Mouse (Mus musculus): Measurements from ENCODE around the gene Serpine2. TPM values are rescaled to one million over a fixed set of nuclear protein-coding genes. Genes with fewer than 3 reads are reported as not detected.
A peak's percentile ranks its signal among the peaks of the same experiment; 100 is the strongest.

Gene Serpine2
- total RNA-seq, 2 experiments from 2014 or later: 32.9 to 40.2 TPM

DNA sequence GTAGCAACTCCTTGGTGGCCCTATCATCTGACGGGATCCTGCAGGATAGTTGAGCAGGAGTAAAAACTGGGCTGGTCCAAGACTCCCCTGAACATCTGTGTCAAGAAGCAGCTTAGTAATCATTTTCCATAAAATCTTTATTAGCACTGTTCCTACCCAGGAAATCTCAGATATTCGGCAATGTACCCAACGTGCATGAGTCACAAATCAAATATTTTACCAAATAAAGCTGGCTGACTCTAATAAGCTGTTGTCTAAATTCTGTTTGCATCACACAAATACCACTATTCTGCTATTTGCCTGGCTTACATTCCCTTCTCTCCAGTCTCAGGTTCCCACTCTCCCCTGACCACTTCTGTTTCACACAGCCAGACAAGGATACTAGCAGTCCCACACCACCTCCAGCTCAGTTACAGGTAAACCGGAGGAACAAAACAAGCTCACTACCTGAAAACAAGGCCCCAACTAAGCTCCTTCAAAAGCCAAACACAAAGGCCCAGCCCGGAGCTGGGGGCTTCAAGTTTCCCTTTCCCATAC, 101.5 kb downstream of the Serpine2 start:
- no peak for ATAC-seq (replicated peaks; ENCODE audit: poor library complexity, severe bottlenecking)

DNA sequence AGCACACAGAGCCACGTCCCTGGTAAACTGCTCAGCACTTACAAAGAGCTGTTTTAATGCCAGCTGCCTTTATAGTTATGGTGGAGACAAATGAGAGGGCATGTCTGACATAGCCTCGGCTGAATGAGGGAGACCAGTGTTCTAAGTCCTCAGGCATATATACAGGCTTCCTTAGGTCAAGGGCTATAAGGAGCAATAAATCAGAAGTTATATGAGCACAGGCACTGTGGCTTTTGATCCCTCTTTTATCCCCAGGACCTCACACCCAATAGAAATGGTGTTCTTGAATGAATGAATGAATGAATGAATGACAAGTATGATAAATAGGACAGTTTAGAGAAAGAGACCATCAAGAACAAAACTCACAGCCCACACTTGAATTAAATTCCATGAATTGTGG, 102.0 kb downstream of the Serpine2 start:
- ATAC-seq (replicated peaks; ENCODE audit: poor library complexity, severe bottlenecking): no peak

- no peak for ATAC-seq (replicated peaks; ENCODE audit: poor library complexity, severe bottlenecking)
Measured at GRCm38 (mm10) chr1:79757597-79757996, 103.4 kb downstream of the Serpine2 start.

DNA sequence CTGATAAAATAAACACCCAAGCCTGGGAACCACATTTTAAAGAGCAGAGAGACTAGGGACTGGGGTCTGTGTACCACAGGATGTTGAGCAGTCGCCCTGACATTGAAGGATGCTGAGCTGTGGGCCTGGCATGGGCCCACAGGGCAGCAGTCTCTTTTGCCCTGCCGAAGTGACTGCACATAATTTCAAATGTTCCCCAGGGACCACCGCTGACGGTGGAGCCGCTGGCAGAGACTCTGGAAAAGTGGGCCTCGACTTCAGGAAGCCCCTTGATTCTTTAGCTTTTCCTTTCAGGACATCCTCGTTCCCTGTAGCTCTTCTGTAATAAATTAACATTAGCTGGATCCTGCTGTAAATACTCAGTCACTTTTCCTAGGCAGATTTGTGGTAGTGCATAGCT, 103.8 kb downstream of the Serpine2 start:
- ATAC-seq (replicated peaks; ENCODE audit: poor library complexity, severe bottlenecking): no peak

GRCm38 (mm10) chr1:79756417-79756816, 104.6 kb downstream of the Serpine2 start:
- ATAC-seq (replicated peaks; ENCODE audit: poor library complexity, severe bottlenecking): no peak

GRCm38 (mm10) chr1:79755376-79755775, 105.6 kb downstream of the Serpine2 start:
- no peak for ATAC-seq (replicated peaks; ENCODE audit: poor library complexity, severe bottlenecking)

- no peak for ATAC-seq (replicated peaks; ENCODE audit: poor library complexity, severe bottlenecking)
Measured at GRCm38 (mm10) chr1:79754936-79755335, 106.0 kb downstream of the Serpine2 start.

- ATAC-seq (replicated peaks; ENCODE audit: poor library complexity, severe bottlenecking): no peak
Measured at GRCm38 (mm10) chr1:79753456-79753855, 107.5 kb downstream of the Serpine2 start.

DNA sequence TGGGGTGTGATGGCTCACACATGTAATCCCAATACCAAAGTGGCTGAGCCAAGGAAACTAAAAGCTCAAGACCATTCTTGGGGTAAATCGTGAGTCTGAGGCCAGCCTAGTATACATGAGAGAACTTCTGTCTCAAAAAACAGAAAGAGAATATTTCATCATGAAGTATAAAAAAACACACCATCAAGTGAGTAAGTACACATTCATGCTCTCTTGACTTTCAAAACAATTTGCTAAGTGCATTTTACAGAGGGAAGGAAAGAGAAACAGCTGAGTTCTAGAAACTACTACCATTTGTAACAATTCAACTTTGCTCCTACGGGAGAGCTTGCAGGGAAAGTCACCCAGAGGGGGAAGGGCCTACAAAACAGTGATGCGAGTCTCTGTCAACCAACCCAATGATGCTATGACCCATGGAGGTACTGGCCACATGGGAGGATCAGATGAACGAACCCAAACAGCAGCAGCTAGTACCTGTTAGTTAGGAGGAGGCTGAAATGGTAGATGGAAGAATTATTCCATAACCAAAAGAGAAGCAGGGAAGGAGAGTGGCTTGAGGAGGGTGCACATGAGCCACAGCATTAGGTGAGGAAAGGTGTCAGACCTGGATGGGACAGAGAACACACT, 108.2 kb downstream of the Serpine2 start:
- no peak for ATAC-seq (replicated peaks; ENCODE audit: poor library complexity, severe bottlenecking)

DNA sequence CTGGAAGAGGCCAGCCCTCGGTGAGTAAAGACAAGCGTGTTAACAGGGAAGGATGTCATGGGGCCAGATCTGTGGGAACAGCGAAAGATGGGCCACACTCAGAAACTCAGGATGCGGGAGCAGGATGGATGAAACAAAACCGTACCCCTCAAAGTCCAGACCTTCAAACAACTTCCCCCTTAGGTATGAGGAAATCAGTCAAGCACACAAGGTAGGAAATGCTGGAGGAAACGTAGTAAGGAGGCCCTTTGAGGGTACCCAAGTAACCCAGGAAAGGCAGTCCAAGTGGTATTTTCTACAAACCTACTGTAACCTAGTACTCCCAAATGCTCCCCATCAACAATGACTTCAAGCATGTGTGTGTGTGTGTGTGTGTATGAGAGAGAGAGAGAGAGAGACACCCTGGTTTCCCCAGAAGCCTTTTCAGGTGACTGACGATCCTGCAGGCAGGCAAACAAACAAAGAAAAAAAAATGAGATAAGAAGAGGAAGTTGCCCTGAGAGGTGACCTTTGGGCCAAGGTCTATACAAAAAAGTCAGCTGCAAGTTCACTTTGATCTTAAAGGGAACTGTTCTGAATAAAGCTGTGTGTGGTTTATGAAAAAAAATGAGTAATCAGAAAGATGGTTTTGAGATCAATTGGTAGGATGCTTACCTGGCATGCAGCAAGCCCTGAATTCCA, 108.8 kb downstream of the Serpine2 start:
- peak; percentile 60 for ATAC-seq (replicated peaks; ENCODE audit: poor library complexity, severe bottlenecking)

DNA sequence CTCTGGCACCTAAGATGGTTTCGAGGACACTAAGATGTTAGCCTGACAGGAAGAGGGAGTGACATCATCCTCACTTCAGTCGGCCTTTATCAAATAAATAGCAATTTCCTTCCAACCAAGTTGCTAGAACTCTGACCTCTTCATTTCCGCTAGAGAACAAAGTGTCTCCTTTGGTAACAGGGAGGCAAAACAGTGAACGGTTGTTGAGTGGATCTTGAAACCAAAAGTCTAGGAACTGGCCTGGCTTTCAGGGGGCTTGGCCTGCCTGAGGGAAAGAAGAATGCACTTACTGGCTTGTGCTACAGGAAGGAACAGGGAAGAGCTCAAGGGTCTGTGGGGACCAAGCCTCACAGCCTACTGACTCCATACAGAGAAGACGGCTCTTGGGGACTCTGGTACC, 109.8 kb downstream of the Serpine2 start:
- peak; percentile 50 for ATAC-seq (replicated peaks; ENCODE audit: poor library complexity, severe bottlenecking)

DNA sequence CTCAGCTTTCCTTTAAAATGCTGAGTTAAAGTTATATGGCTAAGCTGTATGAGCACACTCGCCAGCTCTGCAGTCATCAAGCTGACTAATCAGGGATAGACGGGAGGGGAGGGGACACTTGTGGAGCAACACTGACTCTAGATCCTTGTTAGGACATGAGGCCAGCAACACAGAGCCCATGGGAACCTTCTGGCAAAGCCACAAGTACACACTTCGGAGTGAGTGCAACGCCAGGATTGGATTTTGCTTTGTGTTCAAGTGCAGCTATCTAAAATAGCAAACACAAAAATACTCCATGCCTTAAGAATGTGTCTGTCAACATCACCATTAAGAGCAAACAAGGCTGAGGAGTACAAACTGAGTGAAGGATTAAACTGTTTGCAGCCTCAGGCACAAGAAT, 114.9 kb downstream of the Serpine2 start:
- ATAC-seq (replicated peaks; ENCODE audit: poor library complexity, severe bottlenecking): no peak

Other genes starting within 250 kb of the Serpine2 start
- gene Ap1s3, start 189.2 kb downstream of the Serpine2 start, total RNA-seq (2014; fragmentation: Nextera tagmentation): 8.8 and 11.3 TPM in 2 replicates
- gene Ap1s3, start 189.2 kb downstream of the Serpine2 start, total RNA-seq (2017): 1.9 and 2.3 TPM in 2 replicates
- 51.4 and 64.8 TPM in 2 replicates for gene Mrpl44, start 85.2 kb downstream of the Serpine2 start, total RNA-seq (2014; fragmentation: Nextera tagmentation)
- gene Mrpl44, start 85.2 kb downstream of the Serpine2 start, total RNA-seq (2017): 60.6 and 88.9 TPM in 2 replicates
- gene Wdfy1, start 85.0 kb downstream of the Serpine2 start, total RNA-seq (2014; fragmentation: Nextera tagmentation): 24.7 and 31.1 TPM in 2 replicates
- gene Wdfy1, start 85.0 kb downstream of the Serpine2 start, total RNA-seq (2017): 8.6 and 10.5 TPM in 2 replicates